Mouse (Mus musculus) hindbrain, embryonic 11.5 days (tissue): ENCODE measurements around the gene Josd2. TPM values are rescaled to one million over a fixed set of nuclear protein-coding genes. Genes with fewer than 3 reads are reported as not detected.

ENCODE experiments used
- ATAC-seq: fragments of 200-750 bp; cut with Nextera tagmentation; 2 replicates; pipeline ENCODE4 v1.8.0; 2017; ENCODE audit warnings: mild to moderate bottlenecking, moderate TSS enrichment, moderate library complexity; ENCODE audit not compliant: low FRiP score
- DNase-seq: peaks from one replicate; pipeline ENCODE4 v3.0.0-alpha.2; 2015; ENCODE audit warnings: low spot score
- H3K27ac ChIP-seq: fragments of 300-500 bp; sonication (generic); 2 replicates; pipeline ENCODE4 v1.5.1; 2014; ENCODE audit warnings: mild to moderate bottlenecking, low read depth, low read length
- H3K27me3 ChIP-seq: fragments of 300-500 bp; sonication (generic); 2 replicates; pipeline ENCODE4 v1.6.1; 2014; ENCODE audit warnings: mild to moderate bottlenecking, low read length, moderate library complexity, mixed read lengths; ENCODE audit not compliant: control insufficient read depth, insufficient read depth
- H3K36me3 ChIP-seq: fragments of 300-500 bp; sonication (generic); 2 replicates; pipeline ENCODE4 v1.6.1; 2014; ENCODE audit warnings: mild to moderate bottlenecking, low read length, moderate library complexity, mixed read lengths; ENCODE audit not compliant: control insufficient read depth, insufficient read depth
- H3K4me1 ChIP-seq: fragments of 300-500 bp; sonication (generic); replicated peaks from 2 replicates; pipeline ENCODE4 v1.6.1; 2014; ENCODE audit warnings: low read length, mixed read lengths; ENCODE audit not compliant: control insufficient read depth, insufficient read depth
- H3K4me2 ChIP-seq: fragments of 300-500 bp; sonication (generic); replicated peaks from 2 replicates; pipeline ENCODE4 v1.6.1; 2014; ENCODE audit warnings: mild to moderate bottlenecking, low read depth, low read length
- H3K4me3 ChIP-seq: fragments of 300-500 bp; sonication (generic); 2 replicates; pipeline ENCODE4 v1.5.1; 2014; ENCODE audit warnings: low read depth, low read length
- H3K9ac ChIP-seq: fragments of 300-500 bp; sonication (generic); 2 replicates; pipeline ENCODE4 v1.6.1; 2014; ENCODE audit warnings: low read depth, low read length
- H3K9me3 ChIP-seq: fragments of 300-500 bp; sonication (generic); 2 replicates; pipeline ENCODE4 v1.6.1; 2016; ENCODE audit warnings: low read length; ENCODE audit not compliant: control insufficient read depth
- WGBS: fragments of 180-500 bp; shearing (Covaris S2); extraction: QIAGEN DNeasy Blood & Tissue Kit; methylation state at CpG from one replicate; pipeline ENCODE4 v1.1.7; 2014; 5-methylcytosine and 5-hydroxymethylcytosine counted together
- polyA plus RNA-seq: library from polyadenylated mRNA; unstranded; fragments of >200 nt; fragmentation: Nextera tagmentation; extraction: Ambion mirVana; gene quantifications from 2 replicates; pipeline ENCODE4 v1.2.1, GENCODE M21; 2014

Gene Josd2
- polyA plus RNA-seq, 1 experiment from 2014 or later: 59.1 TPM

DNA sequence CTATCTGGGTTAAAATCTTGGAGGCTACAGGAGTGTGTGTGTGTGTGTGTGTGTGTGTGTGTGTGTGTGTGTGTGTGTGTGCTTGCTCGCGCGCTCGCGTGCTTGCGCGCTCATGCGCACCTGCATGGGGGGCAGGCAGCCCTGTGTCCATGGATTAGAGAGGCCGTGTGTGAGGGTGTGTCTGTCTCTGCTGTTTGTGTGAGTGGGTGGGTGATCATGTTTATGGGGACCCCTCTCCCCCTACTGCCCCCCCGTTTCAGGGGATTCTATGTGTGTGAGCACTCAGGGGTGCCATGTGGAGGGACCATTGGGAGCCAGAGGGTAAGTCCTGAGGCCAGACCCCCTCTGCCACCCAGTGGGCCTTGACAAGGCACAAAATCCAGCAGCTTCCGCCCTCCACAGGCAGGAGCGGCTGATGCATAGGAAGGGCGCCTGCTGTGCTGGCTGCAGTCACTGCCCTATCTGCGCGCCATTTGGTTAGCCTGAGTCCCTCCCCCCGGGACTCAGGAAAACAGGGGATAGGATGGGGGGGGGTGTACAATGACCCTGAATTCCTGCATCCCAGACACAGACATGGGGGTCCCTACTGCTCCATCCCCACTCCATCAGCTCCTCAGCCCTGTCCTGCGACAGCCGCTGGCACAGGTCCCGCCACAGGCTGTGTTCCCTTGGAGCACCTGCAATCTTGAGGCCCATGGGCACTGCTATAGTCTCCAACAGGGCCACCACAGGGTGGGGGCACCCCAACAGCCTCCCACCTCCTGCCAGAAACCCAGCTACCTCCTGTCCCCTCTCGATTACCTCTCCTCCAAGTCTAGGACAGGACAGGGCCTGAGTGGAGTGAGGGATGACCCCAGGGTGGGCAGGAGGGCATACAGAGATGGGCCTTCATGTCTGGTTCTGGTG lies 24.3 kb upstream of the Josd2 start:
- Histone ChIP-seq H3K36me3 (peaks cover 8% of the 10 kb centered on the region), H3K9ac (peak overlapping the region; percentile 98), H3K4me3 (peak overlapping the region; percentile 70), H3K9me3 (no peaks in the 10 kb centered on the region), H3K4me2 (peak overlapping the region; percentile 98), H3K27ac (peak overlapping the region; percentile 98), H3K4me1 (peaks cover 13% of the 10 kb centered on the region), H3K27me3 (peaks cover 13% of the 10 kb centered on the region)
- peak; percentile 66 for DNase-seq
- ATAC-seq: peak; percentile 65
- WGBS: 7% methylated on average over 20 of the region's 20 CpGs

DNA sequence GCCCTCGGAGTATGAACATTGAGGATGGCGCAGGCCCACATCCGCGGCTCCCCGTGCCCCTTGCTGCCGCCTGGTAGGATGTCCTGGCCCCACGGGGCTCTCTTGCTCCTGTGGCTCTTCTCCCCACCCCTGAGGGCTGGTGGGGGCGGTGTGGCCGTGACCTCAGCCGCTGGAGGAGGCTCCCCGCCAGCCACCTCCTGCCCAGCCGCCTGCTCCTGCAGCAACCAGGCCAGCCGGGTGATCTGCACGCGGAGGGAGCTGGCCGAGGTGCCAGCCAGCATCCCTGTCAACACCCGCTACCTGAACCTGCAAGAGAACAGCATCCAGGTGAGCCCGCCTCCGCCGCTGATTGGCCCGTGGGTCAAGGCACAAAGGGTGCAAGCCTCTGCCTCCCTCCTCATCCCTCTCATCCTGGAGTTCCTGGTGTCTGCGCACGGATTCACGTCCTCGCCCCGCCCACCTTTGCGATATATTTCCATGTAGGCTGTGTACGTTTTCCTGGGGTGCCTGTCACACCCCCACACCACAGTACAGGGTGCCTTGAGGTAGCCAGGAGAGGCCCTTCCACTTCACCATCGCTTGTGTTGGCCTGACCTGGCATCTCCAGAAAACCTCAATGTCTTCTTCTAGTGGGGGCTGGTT lies 22.8 kb upstream of the Josd2 start:
- Histone ChIP-seq H3K9ac (peak overlapping the region; percentile 27; the same call in 1 of the 2 replicates), H3K4me2 (peak overlapping the region; percentile 26)

GRCm38 (mm10) chr7:44445528-44445923 lies 22.3 kb upstream of the Josd2 start:
- Histone ChIP-seq H3K4me3 (no peak overlapping the region), H3K27me3 (peaks cover 13% of the 10 kb centered on the region), H3K4me2 (peak overlapping the region; percentile 26), H3K36me3 (peaks cover 15% of the 10 kb centered on the region), H3K27ac (no peak overlapping the region), H3K4me1 (peaks cover 13% of the 10 kb centered on the region), H3K9me3 (no peaks in the 10 kb centered on the region), H3K9ac (no peak overlapping the region)
- DNase-seq (no peak), ATAC-seq (no peak)
- 32% methylated on average over 7 of the region's 7 CpGs for WGBS

More for the DNA sequence above, 22.8 kb upstream of the Josd2 start:
- no peak for DNase-seq
- Histone ChIP-seq H3K27ac (no peak overlapping the region), H3K4me3 (peak overlapping the region; percentile 19), H3K27me3 (peaks cover 13% of the 10 kb centered on the region), H3K9me3 (no peaks in the 10 kb centered on the region), H3K4me1 (peaks cover 13% of the 10 kb centered on the region), H3K36me3 (peaks cover 15% of the 10 kb centered on the region)
- no peak for ATAC-seq
- WGBS: 20% methylated on average over 29 of the region's 29 CpGs

GRCm38 (mm10) chr7:44446070-44446855 lies 21.5 kb upstream of the Josd2 start:
- H3K4me2 ChIP-seq: no peak overlapping the region
- WGBS: 57% methylated on average over 12 of the region's 12 CpGs
- H3K9ac ChIP-seq: no peak overlapping the region
- DNase-seq (no peak), ATAC-seq (no peak)
- no peak overlapping the region for H3K27ac ChIP-seq
- peaks cover 13% of the 10 kb centered on the region for H3K4me1 ChIP-seq
- H3K36me3 ChIP-seq: peaks cover 15% of the 10 kb centered on the region
- peaks cover 13% of the 10 kb centered on the region for H3K27me3 ChIP-seq
- H3K9me3 ChIP-seq: no peaks in the 10 kb centered on the region
- no peak overlapping the region for H3K4me3 ChIP-seq

- no peak for DNase-seq
- peaks cover 13% of the 10 kb centered on the region; the same call in 1 of the 2 replicates for H3K36me3 ChIP-seq
- H3K27ac ChIP-seq: no peak overlapping the region
- no peak overlapping the region for H3K4me3 ChIP-seq
- no peaks in the 10 kb centered on the region for H3K27me3 ChIP-seq
- no peak overlapping the region for H3K9ac ChIP-seq
- H3K4me2 ChIP-seq: no peak overlapping the region
- no peaks in the 10 kb centered on the region for H3K4me1 ChIP-seq
- H3K9me3 ChIP-seq: no peaks in the 10 kb centered on the region
- no peak for ATAC-seq
- WGBS: 33% methylated on average over 3 of the region's 3 CpGs
These were observed 14.5 kb upstream of the Josd2 start for GRCm38 (mm10) chr7:44453256-44453655.

DNA sequence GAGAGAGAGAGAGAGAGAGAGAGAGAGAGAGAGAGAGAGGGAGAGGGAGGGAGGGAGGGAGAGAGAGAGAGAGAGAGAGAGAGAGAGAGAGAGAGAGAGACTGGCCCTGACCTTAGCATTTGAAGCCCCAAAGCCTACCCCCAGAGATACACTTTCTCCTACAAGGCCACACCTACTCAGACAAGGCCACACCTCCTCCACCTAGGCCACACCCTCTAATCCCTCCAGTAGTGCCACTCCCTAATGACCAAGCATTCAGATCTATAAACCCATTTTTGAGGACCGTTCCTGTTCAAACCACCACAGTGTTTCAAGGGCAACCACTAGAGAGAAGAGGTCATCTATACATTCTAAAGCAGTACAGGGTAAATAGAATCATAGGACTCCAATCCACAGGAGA lies 11.5 kb upstream of the Josd2 start:
- H3K4me2 ChIP-seq: no peak overlapping the region
- no peak overlapping the region for H3K9ac ChIP-seq
- peaks cover 9% of the 10 kb centered on the region for H3K27me3 ChIP-seq
- no peak overlapping the region for H3K4me3 ChIP-seq
- H3K4me1 ChIP-seq: no peaks in the 10 kb centered on the region
- no peaks in the 10 kb centered on the region for H3K9me3 ChIP-seq
- peaks cover 10% of the 10 kb centered on the region; the same call in 1 of the 2 replicates for H3K36me3 ChIP-seq
- DNase-seq: no peak
- no peak for ATAC-seq
- WGBS: 89% methylated on average over 1 of the region's 1 CpGs
- no peak overlapping the region for H3K27ac ChIP-seq

- DNase-seq (no peak), ATAC-seq (no peak)
- H3K4me2 ChIP-seq: no peak overlapping the region
- no peak overlapping the region for H3K4me3 ChIP-seq
- H3K27ac ChIP-seq: no peak overlapping the region
- H3K9ac ChIP-seq: no peak overlapping the region
- no peaks in the 10 kb centered on the region for H3K9me3 ChIP-seq
- H3K4me1 ChIP-seq: peaks cover 8% of the 10 kb centered on the region
- H3K36me3 ChIP-seq: peaks cover 22% of the 10 kb centered on the region; the same call in 1 of the 2 replicates
- 76% methylated on average over 6 of the region's 6 CpGs for WGBS
- peaks cover 21% of the 10 kb centered on the region for H3K27me3 ChIP-seq
These were observed 7.7 kb upstream of the Josd2 start for GRCm38 (mm10) chr7:44460067-44460466.

DNA sequence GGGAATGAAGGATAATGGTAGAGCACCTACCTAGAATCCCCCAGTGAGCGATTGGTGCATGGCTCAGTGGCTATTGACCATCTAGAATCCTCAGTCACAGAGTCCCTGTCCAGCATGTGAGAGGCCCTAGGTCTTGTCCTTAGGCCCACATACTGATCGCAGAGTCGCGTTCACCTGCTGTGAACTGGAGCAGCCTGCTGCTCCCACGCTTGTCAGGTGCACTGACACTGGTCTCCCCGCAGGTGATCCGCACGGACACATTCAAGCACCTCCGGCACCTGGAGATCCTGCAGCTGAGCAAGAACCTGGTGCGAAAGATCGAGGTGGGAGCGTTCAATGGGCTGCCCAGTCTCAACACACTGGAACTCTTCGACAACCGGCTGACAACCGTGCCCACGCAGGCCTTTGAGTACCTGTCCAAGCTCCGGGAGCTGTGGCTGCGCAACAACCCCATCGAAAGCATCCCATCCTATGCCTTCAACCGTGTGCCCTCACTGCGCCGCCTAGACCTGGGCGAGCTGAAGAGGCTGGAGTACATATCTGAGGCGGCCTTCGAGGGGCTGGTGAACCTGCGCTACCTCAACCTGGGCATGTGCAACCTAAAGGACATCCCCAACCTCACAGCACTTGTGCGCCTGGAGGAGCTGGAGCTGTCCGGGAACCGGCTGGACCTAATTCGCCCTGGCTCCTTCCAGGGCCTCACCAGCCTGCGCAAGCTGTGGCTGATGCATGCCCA lies 6.8 kb upstream of the Josd2 start:
- Histone ChIP-seq H3K27me3 (peaks cover 21% of the 10 kb centered on the region), H3K4me3 (no peak overlapping the region), H3K4me2 (no peak overlapping the region), H3K9ac (no peak overlapping the region), H3K27ac (no peak overlapping the region), H3K4me1 (peaks cover 8% of the 10 kb centered on the region), H3K36me3 (peaks cover 22% of the 10 kb centered on the region; the same call in 1 of the 2 replicates), H3K9me3 (no peaks in the 10 kb centered on the region)
- WGBS: 80% methylated on average over 31 of the region's 31 CpGs
- DNase-seq (no peak), ATAC-seq (no peak)
